Mouse (Mus musculus): ENCODE measurements around the gene Selenow. TPM values are rescaled to one million over a fixed set of nuclear protein-coding genes. Genes with fewer than 3 reads are reported as not detected.

Selenow gene
- 624 and 858 TPM in 2 replicates for polyA plus RNA-seq (2012; rRNA removed; ENCODE audit: low replicate concordance)

GRCm38 (mm10) chr7:15922220-15922773 lies at the start of gene Selenow:
Gene Selenow (minus strand): TSS chr7:15922402.

DNA sequence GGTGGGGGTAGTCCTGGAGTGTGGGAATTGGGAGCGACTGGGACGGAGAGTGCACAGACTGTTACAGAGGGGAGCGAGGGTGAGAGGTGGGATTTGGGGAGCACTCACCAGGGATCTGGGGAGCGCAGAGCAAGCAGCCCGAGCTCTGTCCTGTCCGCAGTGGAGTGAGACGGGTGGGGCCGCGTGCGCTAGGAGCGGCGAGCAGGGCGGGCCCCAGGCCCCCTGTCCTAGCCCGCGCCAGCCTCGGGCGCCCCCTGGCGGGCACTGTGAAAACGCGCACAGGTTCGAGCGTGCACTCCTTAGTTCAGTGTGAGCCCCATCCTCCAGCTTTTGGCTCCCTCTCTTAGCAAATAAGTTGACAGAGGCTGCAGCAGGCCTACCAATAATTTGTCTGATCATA lies 45.1 kb upstream of the Selenow start, which contains the start of gene Ehd2:
Gene Ehd2, minus strand, starts transcription at position 256 of the 400 bp plus-strand sequence.

DNA sequence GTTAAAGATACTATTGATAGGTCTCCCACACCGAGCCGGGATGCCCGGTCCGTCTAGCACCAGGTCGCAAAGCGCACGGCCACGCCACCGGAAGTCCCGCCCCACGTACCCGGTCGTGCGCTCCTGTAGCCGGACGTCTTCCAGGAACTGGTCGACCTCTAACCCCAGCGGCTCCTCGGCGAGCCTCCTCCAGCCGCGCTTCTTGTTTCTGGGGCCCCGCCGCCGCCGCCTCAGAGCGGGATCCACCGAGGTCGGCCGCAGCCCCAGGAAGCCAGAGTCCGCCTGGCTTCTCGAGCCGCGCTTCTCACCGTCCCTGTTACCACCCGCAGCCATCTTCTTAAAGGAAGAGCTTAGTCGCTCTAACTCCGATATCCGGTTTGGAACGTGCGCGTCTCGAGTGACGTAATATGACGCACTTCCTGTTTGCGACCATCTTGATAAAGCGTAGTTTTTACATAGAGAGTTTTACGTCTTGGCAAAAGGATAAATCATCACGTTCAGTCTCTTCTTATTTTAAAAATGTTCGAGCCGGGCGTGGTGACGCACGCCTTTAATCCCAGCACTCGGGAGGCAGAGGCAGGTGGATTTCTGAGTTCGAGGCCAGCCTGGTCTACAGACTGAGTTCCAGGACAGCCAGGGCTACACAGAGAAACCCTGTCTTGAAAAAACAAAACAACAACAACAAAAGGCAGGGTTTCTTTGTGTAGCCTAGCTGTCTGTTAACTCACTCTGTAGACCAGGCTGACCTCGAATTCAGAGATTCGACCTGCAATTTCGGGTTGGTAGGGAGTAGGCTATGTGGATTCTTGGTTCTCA lies 23.7 kb upstream of the Selenow start, which contains the start of gene Nop53:
Gene Nop53, minus strand, starts transcription at position 354 of the 816 bp plus-strand sequence.

DNA sequence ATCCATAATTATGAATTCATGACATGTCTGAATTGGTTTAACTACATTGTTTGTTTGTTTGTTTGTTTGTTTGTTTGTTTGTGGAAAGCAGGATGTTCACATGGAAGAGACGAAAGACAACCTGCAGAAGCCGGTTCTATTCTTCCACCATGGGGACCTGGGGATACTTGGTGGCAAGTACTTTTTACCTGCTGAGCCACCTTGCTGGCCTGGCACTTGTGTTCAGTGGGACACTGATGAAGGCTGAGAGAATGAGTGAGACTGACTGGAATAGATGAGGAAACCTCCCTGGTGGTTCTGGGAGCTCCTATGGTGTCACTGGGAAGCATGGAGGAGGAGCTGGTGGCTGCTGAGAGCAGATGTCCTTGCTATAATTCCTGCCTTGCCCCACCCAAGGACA lies 39.9 kb downstream of the Selenow start, which contains the start of gene Crxos:
Gene Crxos, plus strand, starts transcription at position 301 of the 400 bp plus-strand sequence.

GRCm38 (mm10) chr7:15879756-15880155 lies 42.4 kb downstream of the Selenow start, which contains the start of gene Crx:
Gene Crx (minus strand): TSS chr7:15879968.

Other genes with a start within 250 kb of the Selenow start
- gene Obox5, start 172.3 kb downstream of the Selenow start, polyA plus RNA-seq (2012; rRNA removed; ENCODE audit: low replicate concordance): not detected in 2 replicates
- gene Obox6, start 82.7 kb downstream of the Selenow start, polyA plus RNA-seq (2012; rRNA removed; ENCODE audit: low replicate concordance): not detected in 2 replicates
- not detected in 2 replicates for gene Crx, start 42.4 kb downstream of the Selenow start, polyA plus RNA-seq (2012; rRNA removed; ENCODE audit: low replicate concordance)
- not detected in 2 replicates for gene Crxos, start 39.8 kb downstream of the Selenow start, polyA plus RNA-seq (2012; rRNA removed; ENCODE audit: low replicate concordance)
- 85.8 and 136 TPM in 2 replicates for gene Nop53, start 23.7 kb upstream of the Selenow start, polyA plus RNA-seq (2012; rRNA removed; ENCODE audit: low replicate concordance)
- gene Ehd2, start 45.2 kb upstream of the Selenow start, polyA plus RNA-seq (2012; rRNA removed; ENCODE audit: low replicate concordance): 242 and 668 TPM in 2 replicates
- 7.2 and 10.4 TPM in 2 replicates for gene Bicra, start 125.5 kb upstream of the Selenow start, polyA plus RNA-seq (2012; rRNA removed; ENCODE audit: low replicate concordance)
- gene Zfp541, start 139.4 kb upstream of the Selenow start, polyA plus RNA-seq (2012; rRNA removed; ENCODE audit: low replicate concordance): not detected in 2 replicates
- 224 and 283 TPM in 2 replicates for gene Napa, start 176.1 kb upstream of the Selenow start, polyA plus RNA-seq (2012; rRNA removed; ENCODE audit: low replicate concordance)
- 39.1 and 45.8 TPM in 2 replicates for gene Kptn, start 197.5 kb upstream of the Selenow start, polyA plus RNA-seq (2012; rRNA removed; ENCODE audit: low replicate concordance)
- gene Slc8a2, start 207.4 kb upstream of the Selenow start, polyA plus RNA-seq (2012; rRNA removed; ENCODE audit: low replicate concordance): 0.40 and 9.1 TPM in 2 replicates